Mouse (Mus musculus): ENCODE results near the gene Cdkl2. TPM values are rescaled to one million over a fixed set of nuclear protein-coding genes. Genes with fewer than 3 reads are reported as not detected.

Cdkl2 gene
- total RNA-seq, 2 experiments from 2014 or later = 91.8 to 96.6 TPM

DNA sequence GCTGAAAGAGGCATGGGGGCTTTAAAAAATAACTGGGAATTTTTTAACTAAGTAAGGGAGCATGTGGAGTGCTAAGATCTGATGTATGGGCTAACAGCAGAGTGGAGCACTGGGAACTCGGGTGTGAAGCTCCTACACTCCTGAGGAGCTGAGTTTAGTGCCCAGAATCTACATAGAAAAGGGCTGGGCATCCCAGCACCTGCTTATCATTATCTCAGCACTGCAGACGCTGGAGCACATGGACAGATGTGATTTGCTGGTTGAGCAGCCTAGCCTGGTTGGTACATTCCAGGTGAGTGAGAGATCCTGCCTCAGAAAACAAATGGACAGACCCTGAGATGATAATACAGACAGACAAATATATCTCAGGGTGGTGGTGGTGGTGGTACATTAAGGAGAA lies 33.9 kb downstream of the Cdkl2 start:
- intact Hi-C loops (cut with DNase I) = no loop called here
- DNase-seq (ENCODE audit: extremely low spot score in 1 of 2, low spot score in 2 of 2) = no peak

GRCm38 (mm10) chr5:92003011-92003410 lies 40.7 kb downstream of the Cdkl2 start:
- DNase-seq (ENCODE audit: extremely low spot score in 1 of 2, low spot score in 2 of 2) = no peak
- intact Hi-C loops (cut with DNase I) = no loop called here

GRCm38 (mm10) chr5:92000770-92001169 lies 42.9 kb downstream of the Cdkl2 start:
- intact Hi-C loops (cut with DNase I) = no loop called here
- peak in 1 of 2 experiments; percentile 28 for DNase-seq (ENCODE audit: extremely low spot score in 1 of 2, low spot score in 2 of 2)

GRCm38 (mm10) chr5:91994546-91994945 lies 49.1 kb downstream of the Cdkl2 start:
- DNase-seq (ENCODE audit: extremely low spot score in 1 of 2, low spot score in 2 of 2) = peak in 1 of 2 experiments; percentile 29
- intact Hi-C loops (cut with DNase I) = no loop called here

GRCm38 (mm10) chr5:91993061-91993460 lies 50.6 kb downstream of the Cdkl2 start:
- intact Hi-C loops (cut with DNase I) = no loop called here

DNA sequence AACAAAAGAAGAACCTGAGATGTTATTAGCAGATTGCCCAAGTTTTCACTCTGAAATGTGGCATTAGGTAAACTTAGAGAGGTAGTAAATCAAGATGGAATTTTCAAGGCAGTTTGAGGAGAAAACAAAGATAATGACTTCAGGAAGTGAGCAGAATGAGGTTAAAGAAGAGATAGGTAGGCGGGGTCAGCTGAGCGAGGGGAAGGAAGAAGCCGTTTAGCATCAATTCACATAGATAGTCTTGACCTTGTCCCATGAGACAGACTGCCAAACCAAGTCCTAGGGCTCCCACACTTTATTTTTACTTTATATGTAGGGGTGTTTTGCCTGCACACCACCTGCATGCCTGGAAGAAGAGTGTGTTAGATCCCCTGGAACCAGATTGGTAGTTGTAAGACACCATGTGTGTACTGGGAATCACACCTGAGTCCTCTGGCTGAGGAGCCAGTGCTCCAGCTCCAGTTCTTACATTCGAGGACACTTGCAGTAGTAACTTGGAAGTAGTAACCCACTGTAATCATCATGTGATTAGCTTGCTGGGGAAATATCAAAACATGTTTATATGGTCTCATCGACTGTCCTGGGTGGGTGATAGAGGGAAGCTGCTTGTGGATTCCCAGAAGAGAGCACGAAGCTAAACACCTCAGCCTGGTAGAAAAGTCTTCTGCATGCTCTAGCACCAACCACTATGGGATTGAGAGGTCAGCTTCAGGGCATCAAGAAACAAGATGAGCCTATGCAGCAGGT lies 52.3 kb downstream of the Cdkl2 start:
- intact Hi-C loops (cut with DNase I) = no loop called here
- DNase-seq (ENCODE audit: extremely low spot score in 1 of 2, low spot score in 2 of 2) = no peak

More at GRCm38 (mm10) chr5:91993061-91993460, 50.6 kb downstream of the Cdkl2 start:
- no peak for DNase-seq (ENCODE audit: extremely low spot score in 1 of 2, low spot score in 2 of 2)

DNA sequence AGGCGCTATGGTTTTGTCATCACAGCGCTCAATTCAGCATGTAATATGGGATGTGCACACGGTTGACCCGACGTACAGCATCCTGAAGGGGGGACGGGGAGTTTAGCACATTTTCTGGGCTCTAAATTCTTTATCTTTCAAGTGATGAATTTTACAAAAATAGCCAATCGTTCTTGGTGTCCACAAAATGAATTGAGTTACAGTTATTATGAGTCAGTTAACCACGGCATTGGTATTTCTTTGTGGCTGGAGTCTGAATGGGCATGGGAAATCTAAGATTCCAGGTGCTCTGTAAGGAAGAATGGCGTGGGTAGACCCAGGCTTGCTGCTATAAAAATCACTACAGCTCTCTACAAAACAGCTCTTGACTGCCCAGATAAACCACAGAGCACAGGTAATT lies 54.4 kb downstream of the Cdkl2 start:
- intact Hi-C loops (cut with DNase I) = no loop called here
- DNase-seq (ENCODE audit: extremely low spot score in 1 of 2, low spot score in 2 of 2) = no peak

DNA sequence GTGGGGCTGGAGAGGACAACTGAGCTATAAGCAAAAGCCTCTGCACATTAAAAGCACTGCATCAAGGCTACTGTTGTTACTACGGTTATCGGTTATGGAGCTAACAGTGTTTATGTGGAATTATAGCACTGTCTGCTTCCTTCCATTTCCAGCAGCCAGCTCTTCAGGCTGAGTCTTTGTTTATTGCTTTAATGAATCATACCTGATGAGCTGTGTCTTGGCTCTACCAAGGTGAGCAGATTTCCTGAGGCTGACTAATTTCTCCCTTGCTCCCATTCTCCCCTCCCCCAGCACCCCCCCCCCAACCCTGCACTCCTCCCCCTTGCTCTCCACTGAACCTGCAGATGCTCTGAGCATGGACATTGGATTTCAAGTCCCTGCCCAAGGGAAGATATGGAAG lies 55.9 kb downstream of the Cdkl2 start:
- DNase-seq (ENCODE audit: extremely low spot score in 1 of 2, low spot score in 2 of 2) = no peak
- intact Hi-C loops (cut with DNase I) = no loop called here

DNA sequence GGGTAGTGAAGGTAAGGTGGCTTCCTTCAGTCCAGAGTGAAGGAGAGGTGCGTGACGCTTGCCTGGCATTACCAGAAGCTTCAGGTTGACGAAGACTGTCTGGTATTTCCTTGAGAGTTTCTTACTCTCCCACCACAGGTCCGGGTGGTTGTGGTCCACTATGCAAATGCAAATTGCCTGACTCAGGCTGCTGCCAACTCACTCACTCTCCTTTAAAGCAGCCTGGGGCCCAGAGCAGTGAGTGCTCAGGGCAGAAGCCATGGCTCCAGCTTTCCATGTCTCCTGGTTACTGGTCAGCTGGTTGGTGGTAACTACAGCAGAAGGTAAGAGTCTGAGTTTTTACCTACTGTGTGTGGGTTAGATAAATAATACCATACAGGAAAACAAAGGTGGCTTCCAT lies 56.4 kb downstream of the Cdkl2 start, which contains the start of gene Odaph:
Gene Odaph (plus strand): TSS at position 240 of the 400 bp plus-strand sequence.
- no peak for DNase-seq (ENCODE audit: extremely low spot score in 1 of 2, low spot score in 2 of 2)
- intact Hi-C loops (cut with DNase I) = no loop called here

- intact Hi-C loops (cut with DNase I) = no loop called here
- no peak for DNase-seq (ENCODE audit: extremely low spot score in 1 of 2, low spot score in 2 of 2)
Observed at GRCm38 (mm10) chr5:91985721-91986120, 58.0 kb downstream of the Cdkl2 start.

DNA sequence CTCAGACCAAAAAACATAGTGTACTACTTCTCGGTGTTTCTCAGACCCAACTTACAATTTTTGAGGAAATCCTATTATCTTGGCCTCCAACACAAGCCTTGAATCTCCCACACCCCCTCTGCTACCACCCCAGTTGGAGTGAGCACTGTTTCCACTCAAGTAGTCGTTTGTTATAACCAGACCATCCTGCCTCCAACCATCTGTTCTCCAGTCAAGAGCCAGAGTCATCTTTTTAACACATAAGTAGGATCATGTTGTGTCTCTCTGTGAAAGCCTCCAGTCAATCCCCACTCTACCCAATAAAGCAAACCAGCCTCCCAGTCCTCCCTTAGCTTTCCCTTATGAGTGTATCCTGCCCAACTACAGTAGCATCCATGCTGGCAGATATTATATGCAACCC lies 60.2 kb downstream of the Cdkl2 start:
- intact Hi-C loops (cut with DNase I) = no loop called here

DNA sequence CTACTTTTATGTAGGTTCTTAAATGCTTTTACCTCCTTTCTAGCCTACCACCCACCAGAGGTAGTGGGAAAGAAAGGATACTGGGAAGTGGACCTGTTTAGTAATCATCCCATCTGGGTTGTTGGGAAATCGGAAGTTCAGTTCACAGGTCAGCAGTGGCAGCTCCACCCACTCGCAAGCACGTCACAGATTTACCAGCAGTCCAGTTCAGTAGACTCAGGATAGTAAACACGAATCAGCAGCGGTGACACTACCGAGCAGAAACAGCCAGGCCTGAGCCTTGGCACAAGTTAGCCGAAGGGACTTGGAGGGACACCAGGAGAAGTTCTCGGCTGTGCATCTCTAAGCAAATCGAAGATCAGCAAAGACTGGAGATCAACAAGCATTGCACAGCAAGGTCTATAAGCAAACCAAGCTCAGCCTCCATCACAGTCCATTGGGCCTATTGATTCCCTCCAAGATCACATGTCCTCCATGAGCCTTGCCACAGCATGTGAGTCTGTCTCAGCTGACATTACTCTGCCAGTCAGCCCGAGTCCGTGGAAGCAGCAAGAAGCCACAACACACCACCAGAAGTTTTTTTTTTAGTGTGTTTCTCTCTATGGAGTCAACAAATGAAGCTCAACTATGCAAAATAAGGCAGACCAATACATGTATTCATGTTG lies 62.4 kb downstream of the Cdkl2 start:
- no peak for DNase-seq (ENCODE audit: extremely low spot score in 1 of 2, low spot score in 2 of 2)
- intact Hi-C loops (cut with DNase I) = no loop called here

More for the DNA sequence above, 60.2 kb downstream of the Cdkl2 start:
- no peak for DNase-seq (ENCODE audit: extremely low spot score in 1 of 2, low spot score in 2 of 2)

- DNase-seq (ENCODE audit: extremely low spot score in 1 of 2, low spot score in 2 of 2) = no peak
- intact Hi-C loops (cut with DNase I) = no loop called here
Observed at GRCm38 (mm10) chr5:91977397-91977770, 66.3 kb downstream of the Cdkl2 start.

GRCm38 (mm10) chr5:91976566-91977396 lies 66.9 kb downstream of the Cdkl2 start:
- intact Hi-C loops (cut with DNase I) = no loop called here
- DNase-seq (ENCODE audit: extremely low spot score in 1 of 2, low spot score in 2 of 2) = no peak

- DNase-seq (ENCODE audit: extremely low spot score in 1 of 2, low spot score in 2 of 2) = no peak
- intact Hi-C loops (cut with DNase I) = no loop called here
Observed at GRCm38 (mm10) chr5:91975758-91976157, 67.9 kb downstream of the Cdkl2 start.

DNA sequence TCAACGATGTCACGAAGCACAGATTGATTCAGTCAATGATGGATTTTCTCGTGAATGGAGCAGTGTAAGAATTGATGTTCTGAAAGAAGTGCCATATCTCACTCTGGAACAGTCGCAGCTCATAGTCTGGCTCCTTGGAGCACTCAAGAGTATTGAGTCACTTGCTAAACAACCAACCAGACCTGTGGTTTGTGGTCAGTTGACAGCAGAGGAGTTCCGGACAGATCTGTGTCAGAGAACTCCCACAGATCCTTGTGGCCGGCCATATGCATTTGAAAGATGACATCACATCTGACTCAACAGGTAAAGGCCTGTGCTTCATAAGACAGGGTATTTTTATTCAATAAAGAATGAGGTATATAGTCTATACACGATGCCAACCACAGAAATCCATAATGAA lies 69.7 kb downstream of the Cdkl2 start:
- intact Hi-C loops (cut with DNase I) = no loop called here
- no peak for DNase-seq (ENCODE audit: extremely low spot score in 1 of 2, low spot score in 2 of 2)

DNA sequence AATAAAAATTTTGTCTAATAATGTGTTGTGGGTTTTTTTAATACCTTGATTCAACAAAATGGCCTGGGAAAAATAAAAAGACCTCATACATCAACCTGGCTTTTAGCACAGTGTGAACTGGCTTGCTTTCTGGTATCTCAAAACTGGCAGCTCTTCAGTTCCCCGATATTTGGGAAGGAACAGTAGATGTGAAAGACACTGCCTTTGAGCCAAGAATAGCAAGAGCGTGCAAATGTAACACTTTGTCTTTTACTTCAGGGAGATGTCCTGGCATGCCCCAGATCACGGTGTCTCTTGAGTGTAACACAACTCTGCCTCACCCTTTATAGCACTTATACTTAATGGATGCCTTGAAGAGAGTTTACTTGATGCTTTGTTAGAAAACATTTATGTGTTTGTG lies 71.6 kb downstream of the Cdkl2 start:
- no peak for DNase-seq (ENCODE audit: extremely low spot score in 1 of 2, low spot score in 2 of 2)
- intact Hi-C loops (cut with DNase I) = no loop called here

- intact Hi-C loops (cut with DNase I) = loop anchor here (10.0 kb wide), 1 partner anchor 152 kb away; no protein-coding TSS in a partner anchor
- DNase-seq (ENCODE audit: extremely low spot score in 1 of 2, low spot score in 2 of 2) = peak; percentile 92 to 95
Observed at GRCm38 (mm10) chr5:91962639-91963440, 80.8 kb downstream of the Cdkl2 start, which contains the start of gene Rchy1. Gene Rchy1, minus strand, starts transcription at chr5:91963068.

DNA sequence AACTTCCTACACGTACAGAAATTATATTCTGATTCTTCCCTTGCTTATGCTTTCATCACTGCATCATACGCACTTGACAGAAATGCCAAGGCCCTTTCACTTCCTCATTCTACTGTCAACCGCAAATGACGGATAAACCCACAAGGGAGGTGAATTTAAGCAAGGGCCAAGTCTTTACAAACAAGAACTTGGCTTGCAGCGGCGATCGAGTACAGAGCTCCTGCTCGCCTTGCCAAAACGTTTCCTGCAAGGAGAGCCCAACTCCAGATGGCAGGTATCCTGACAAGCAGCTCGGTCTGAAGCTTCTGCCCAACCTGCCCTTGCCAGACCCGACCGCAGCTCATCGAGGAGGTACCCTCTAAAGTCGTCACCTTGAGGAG lies 81.4 kb downstream of the Cdkl2 start:
- no peak for DNase-seq (ENCODE audit: extremely low spot score in 1 of 2, low spot score in 2 of 2)
- intact Hi-C loops (cut with DNase I) = loop anchor here (10.0 kb wide), 1 partner anchor 153 kb away; no protein-coding TSS in a partner anchor
